Mouse (Mus musculus) midbrain, embryonic 11.5 days (tissue): Measurements from ENCODE around the gene Idnk. TPM values are rescaled to one million over a fixed set of nuclear protein-coding genes. Genes with fewer than 3 reads are reported as not detected.

Experiments
- ATAC-seq: fragments of 200-750 bp; cut with Nextera tagmentation; 2 replicates; pipeline ENCODE4 v1.8.0; 2017; ENCODE audit warnings: moderate TSS enrichment, moderate library complexity; ENCODE audit not compliant: low FRiP score
- DNase-seq: peaks from one replicate; pipeline ENCODE4 v3.0.0; 2015; ENCODE audit warnings: low spot score; ENCODE audit errors: missing footprints
- H3K27ac ChIP-seq: fragments of 300-500 bp; sonication (generic); 2 replicates; pipeline ENCODE4 v1.5.1; 2014; ENCODE audit warnings: low read depth, low read length
- H3K27me3 ChIP-seq: fragments of 300-500 bp; sonication (generic); 2 replicates; pipeline ENCODE4 v1.6.1; 2014; ENCODE audit warnings: mild to moderate bottlenecking, low read length, moderate library complexity, mixed read lengths; ENCODE audit not compliant: control insufficient read depth, insufficient read depth
- H3K36me3 ChIP-seq: fragments of 300-500 bp; sonication (generic); 2 replicates; pipeline ENCODE4 v1.6.1; 2014; ENCODE audit warnings: mild to moderate bottlenecking, low read length, moderate library complexity, mixed read lengths; ENCODE audit not compliant: control insufficient read depth, insufficient read depth
- H3K4me1 ChIP-seq: fragments of 300-500 bp; sonication (generic); 2 replicates; pipeline ENCODE4 v1.6.1; 2014; ENCODE audit warnings: low read length; ENCODE audit not compliant: control insufficient read depth, insufficient read depth
- H3K4me2 ChIP-seq: fragments of 300-500 bp; sonication (generic); 2 replicates; pipeline ENCODE4 v1.6.1; 2014; ENCODE audit warnings: mild to moderate bottlenecking, moderate library complexity
- H3K4me3 ChIP-seq: fragments of 300-500 bp; sonication (generic); 2 replicates; pipeline ENCODE4 v1.5.1; 2014; ENCODE audit warnings: low read depth, low read length
- H3K9ac ChIP-seq: fragments of 300-500 bp; sonication (generic); 2 replicates; pipeline ENCODE4 v1.6.1; 2014; ENCODE audit warnings: low read length
- H3K9me3 ChIP-seq: fragments of 300-500 bp; sonication (generic); 2 replicates; pipeline ENCODE4 v1.6.1; 2016; ENCODE audit warnings: low read length; ENCODE audit not compliant: control insufficient read depth
- WGBS: fragments of 180-500 bp; shearing (Covaris S2); extraction: QIAGEN DNeasy Blood & Tissue Kit; methylation state at CpG from one replicate; pipeline ENCODE4 v1.1.7; 2014; 5-methylcytosine and 5-hydroxymethylcytosine counted together
- polyA plus RNA-seq: library from polyadenylated mRNA; unstranded; fragments of >200 nt; fragmentation: Nextera tagmentation; extraction: Ambion mirVana; gene quantifications from 2 replicates; pipeline ENCODE4 v1.2.1, GENCODE M21; 2014

Gene Idnk
- polyA plus RNA-seq, 1 experiment from 2014 or later: 59.1 TPM

DNA sequence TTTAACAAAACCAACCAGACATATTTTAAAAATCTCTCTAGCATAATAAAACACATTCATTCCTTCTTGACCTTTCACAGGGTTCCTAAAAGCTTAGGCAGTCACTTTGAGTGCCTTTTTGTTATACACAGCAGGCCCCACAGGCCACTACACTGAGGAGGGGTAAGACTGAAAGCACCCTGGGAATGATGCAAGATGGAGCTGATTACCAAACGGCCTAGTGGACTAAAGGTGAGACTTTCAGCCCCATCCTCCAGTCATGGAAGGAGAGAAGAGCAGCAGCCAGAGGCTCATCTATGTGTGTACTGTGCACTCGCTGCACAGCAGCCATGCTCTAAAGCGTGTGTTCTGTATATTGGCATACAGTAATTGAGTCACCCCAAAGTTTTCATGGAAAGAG, 37.5 kb downstream of the Idnk start:
- Histone ChIP-seq H3K27me3 (no peaks in the 10 kb centered on the region), H3K4me2 (no peak overlapping the region), H3K4me3 (no peak overlapping the region), H3K9me3 (no peaks in the 10 kb centered on the region), H3K4me1 (no peaks in the 10 kb centered on the region), H3K27ac (no peak overlapping the region), H3K9ac (no peak overlapping the region), H3K36me3 (peaks cover 15% of the 10 kb centered on the region)
- 85% methylated on average over 3 of the region's 3 CpGs for WGBS
- no peak for ATAC-seq
- DNase-seq: peak; percentile 69

DNA sequence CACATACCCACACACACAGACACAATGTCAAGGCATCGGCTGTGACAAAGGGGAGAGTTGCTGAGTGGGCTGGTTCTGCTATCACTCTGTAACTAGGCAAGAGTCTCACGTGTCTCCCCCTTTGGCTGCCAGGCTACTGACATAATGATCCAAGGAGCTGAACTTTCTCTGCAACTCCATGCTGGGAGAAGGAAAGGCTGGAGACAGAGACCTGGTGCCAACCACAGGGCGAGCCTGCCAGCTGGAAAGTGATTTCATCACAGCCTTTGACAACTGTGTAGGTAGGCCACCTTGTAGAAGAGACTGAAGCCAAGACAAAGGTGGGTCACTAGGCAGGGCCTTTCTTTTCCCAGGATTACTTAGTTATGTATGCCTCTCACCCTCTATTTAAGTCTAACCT, 39.8 kb downstream of the Idnk start:
- no peak for ATAC-seq
- WGBS: 85% methylated on average over 3 of the region's 3 CpGs
- no peak overlapping the region for H3K27ac ChIP-seq
- H3K4me2 ChIP-seq: no peak overlapping the region
- peak; percentile 37 for DNase-seq
- H3K4me1 ChIP-seq: no peaks in the 10 kb centered on the region
- no peaks in the 10 kb centered on the region for H3K9me3 ChIP-seq
- H3K36me3 ChIP-seq: peaks cover 3% of the 10 kb centered on the region
- no peak overlapping the region for H3K9ac ChIP-seq
- no peaks in the 10 kb centered on the region for H3K27me3 ChIP-seq
- no peak overlapping the region for H3K4me3 ChIP-seq

DNA sequence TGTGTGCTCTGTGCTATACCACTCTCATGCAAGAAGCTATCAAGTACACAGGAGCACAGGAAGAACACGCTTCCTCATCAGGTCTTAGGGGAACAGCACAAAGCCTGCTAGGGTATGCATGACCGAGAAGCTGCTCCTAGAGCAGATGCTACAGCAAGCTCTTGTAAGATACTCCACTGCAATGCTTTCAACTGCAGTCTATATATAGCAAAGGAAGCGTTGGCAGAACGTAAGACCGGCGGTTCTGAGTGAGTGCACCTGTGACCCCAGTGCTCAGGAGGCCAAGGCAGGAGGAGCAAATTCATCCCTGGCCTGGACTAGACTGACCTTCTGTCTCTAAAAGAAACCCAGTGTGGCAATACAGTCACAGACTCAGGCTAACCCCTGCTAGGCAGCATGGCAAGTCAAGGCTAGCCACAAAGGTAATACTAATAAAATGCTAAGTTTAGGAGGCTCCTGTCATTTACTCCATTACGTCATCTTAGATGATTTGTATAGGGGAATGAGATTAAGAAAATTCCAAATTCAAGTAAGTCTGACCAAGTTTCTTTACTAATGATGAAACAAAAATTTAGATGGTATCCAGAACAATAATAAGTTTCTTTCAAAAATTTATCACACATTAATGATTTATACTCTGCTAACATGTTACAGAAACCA, 40.7 kb downstream of the Idnk start:
- no peak overlapping the region for H3K4me2 ChIP-seq
- H3K36me3 ChIP-seq: peaks cover 3% of the 10 kb centered on the region
- no peak for ATAC-seq
- DNase-seq: peak; percentile 51
- H3K27me3 ChIP-seq: no peaks in the 10 kb centered on the region
- no peak overlapping the region for H3K9ac ChIP-seq
- 91% methylated on average over 7 of the region's 7 CpGs for WGBS
- no peaks in the 10 kb centered on the region for H3K4me1 ChIP-seq
- no peak overlapping the region for H3K4me3 ChIP-seq
- no peaks in the 10 kb centered on the region for H3K9me3 ChIP-seq
- no peak overlapping the region for H3K27ac ChIP-seq

DNA sequence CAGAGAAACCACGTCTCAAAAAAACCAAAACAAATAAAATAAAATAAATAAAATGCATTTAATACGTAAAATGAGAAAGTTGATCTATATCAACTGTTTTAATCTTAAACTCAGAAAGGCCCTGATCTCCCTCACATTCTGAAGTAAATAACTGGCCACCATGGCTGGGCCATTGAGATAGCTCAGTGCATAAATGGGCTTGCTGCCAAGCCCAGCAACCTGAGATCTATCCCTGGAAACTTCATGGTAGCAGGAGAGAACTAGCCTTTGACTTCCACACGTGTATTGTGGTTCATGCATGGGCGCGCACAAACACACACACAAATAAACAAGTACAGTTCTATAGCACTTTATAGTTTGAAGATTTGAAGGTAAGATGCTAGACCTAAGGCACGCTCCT, 43.9 kb downstream of the Idnk start:
- WGBS: 89% methylated on average over 6 of the region's 6 CpGs
- Histone ChIP-seq H3K27ac (no peak overlapping the region), H3K4me1 (no peaks in the 10 kb centered on the region), H3K9me3 (no peaks in the 10 kb centered on the region), H3K9ac (no peak overlapping the region), H3K4me3 (no peak overlapping the region), H3K27me3 (no peaks in the 10 kb centered on the region), H3K4me2 (no peak overlapping the region), H3K36me3 (no peaks in the 10 kb centered on the region)
- DNase-seq: no peak
- ATAC-seq: no peak

- H3K36me3 ChIP-seq: no peaks in the 10 kb centered on the region
- no peaks in the 10 kb centered on the region for H3K9me3 ChIP-seq
- DNase-seq: no peak
- H3K4me1 ChIP-seq: no peaks in the 10 kb centered on the region
- H3K27me3 ChIP-seq: no peaks in the 10 kb centered on the region
- H3K4me2 ChIP-seq: no peak overlapping the region
- 96% methylated on average over 3 of the region's 3 CpGs for WGBS
- H3K27ac ChIP-seq: no peak overlapping the region
- no peak overlapping the region for H3K4me3 ChIP-seq
- H3K9ac ChIP-seq: no peak overlapping the region
- no peak for ATAC-seq
These were observed 44.5 kb downstream of the Idnk start for GRCm38 (mm10) chr13:58201908-58202307.

DNA sequence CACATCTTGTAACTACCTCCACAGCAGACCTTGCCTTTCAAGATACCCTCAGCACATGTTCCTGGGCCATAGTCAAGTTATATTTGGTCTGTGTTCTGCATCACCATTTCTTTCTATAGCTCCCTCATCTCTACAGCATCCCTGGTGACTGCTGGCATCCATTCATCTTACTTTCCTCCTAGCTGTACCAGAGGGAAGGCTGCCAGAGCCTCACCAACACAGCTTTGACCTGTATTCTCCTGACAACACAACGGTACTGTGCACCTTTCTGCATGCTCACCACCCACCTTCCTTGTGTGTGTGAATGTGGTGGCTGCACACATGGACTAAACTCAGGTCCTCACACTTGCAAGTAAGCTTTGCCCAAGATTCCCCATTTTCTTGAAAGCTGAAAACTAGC, 45.5 kb downstream of the Idnk start:
- H3K4me2 ChIP-seq: no peak overlapping the region
- WGBS: 86% methylated on average over 1 of the region's 1 CpGs
- no peaks in the 10 kb centered on the region for H3K27me3 ChIP-seq
- no peaks in the 10 kb centered on the region for H3K9me3 ChIP-seq
- DNase-seq (no peak), ATAC-seq (no peak)
- no peak overlapping the region for H3K4me3 ChIP-seq
- H3K4me1 ChIP-seq: no peaks in the 10 kb centered on the region
- no peaks in the 10 kb centered on the region for H3K36me3 ChIP-seq
- no peak overlapping the region for H3K27ac ChIP-seq
- no peak overlapping the region for H3K9ac ChIP-seq

- no peaks in the 10 kb centered on the region for H3K36me3 ChIP-seq
- H3K4me3 ChIP-seq: no peak overlapping the region
- ATAC-seq (no peak), DNase-seq (no peak)
- no peak overlapping the region for H3K4me2 ChIP-seq
- no peak overlapping the region for H3K27ac ChIP-seq
- no peaks in the 10 kb centered on the region for H3K27me3 ChIP-seq
- H3K9me3 ChIP-seq: no peaks in the 10 kb centered on the region
- no peak overlapping the region for H3K9ac ChIP-seq
- WGBS: 92% methylated on average over 3 of the region's 3 CpGs
- no peaks in the 10 kb centered on the region for H3K4me1 ChIP-seq
These were observed 46.8 kb downstream of the Idnk start for GRCm38 (mm10) chr13:58204202-58204601.

DNA sequence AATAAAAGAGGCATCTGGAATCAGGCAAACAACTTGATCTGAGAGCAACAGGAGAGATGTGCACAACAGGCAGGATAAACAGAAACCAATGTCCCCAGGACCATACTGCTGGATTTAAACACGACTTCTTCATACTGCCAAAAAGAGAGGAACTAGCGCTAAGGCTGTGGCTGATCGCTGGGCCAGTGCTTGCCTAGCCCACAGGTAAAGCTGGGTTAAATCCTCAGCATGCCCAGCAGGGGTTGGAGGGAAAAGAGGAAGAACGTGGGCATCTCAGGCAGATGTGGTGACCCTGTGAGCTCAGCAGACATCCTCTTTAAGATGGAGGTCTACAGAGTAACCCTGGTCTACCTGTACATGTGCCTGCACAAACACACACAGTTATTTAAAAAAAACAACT, 47.5 kb downstream of the Idnk start:
- H3K4me3 ChIP-seq: no peak overlapping the region
- H3K36me3 ChIP-seq: no peaks in the 10 kb centered on the region
- no peak overlapping the region for H3K27ac ChIP-seq
- H3K4me2 ChIP-seq: no peak overlapping the region
- no peak overlapping the region for H3K9ac ChIP-seq
- no peaks in the 10 kb centered on the region for H3K4me1 ChIP-seq
- 70% methylated on average over 4 of the region's 4 CpGs for WGBS
- H3K27me3 ChIP-seq: no peaks in the 10 kb centered on the region
- DNase-seq (no peak), ATAC-seq (no peak)
- H3K9me3 ChIP-seq: no peaks in the 10 kb centered on the region

- H3K4me2 ChIP-seq: no peak overlapping the region
- 95% methylated on average over 4 of the region's 4 CpGs for WGBS
- no peak overlapping the region for H3K4me3 ChIP-seq
- H3K36me3 ChIP-seq: no peaks in the 10 kb centered on the region
- no peak for DNase-seq
- no peak overlapping the region for H3K9ac ChIP-seq
- H3K4me1 ChIP-seq: no peaks in the 10 kb centered on the region
- H3K27ac ChIP-seq: no peak overlapping the region
- no peaks in the 10 kb centered on the region for H3K9me3 ChIP-seq
- no peaks in the 10 kb centered on the region for H3K27me3 ChIP-seq
- ATAC-seq: no peak
These were observed 48.6 kb downstream of the Idnk start for GRCm38 (mm10) chr13:58206084-58206483.
